Mouse (Mus musculus) heart, embryonic 14.5 days (tissue): ENCODE data around the gene S100z. TPM values are rescaled to one million over a fixed set of nuclear protein-coding genes. Genes with fewer than 3 reads are reported as not detected.

ENCODE experiments used
- ATAC-seq: fragments of 200-750 bp; cut with Nextera tagmentation; 2 replicates; pipeline ENCODE4 v1.8.0; 2017; ENCODE audit warnings: low read depth, moderate TSS enrichment; ENCODE audit not compliant: insufficient number of reproducible peaks, insufficient read depth, low FRiP score
- H3K27ac ChIP-seq, 2 experiments: fragments of 200-500 bp in 1 of 2; fragments of 300-500 bp in 1 of 2; sonication (generic) in 1 of 2; replicated peaks in 1 of 2; 2 replicates each; pipeline ENCODE4 v1.5.1; 2012 to 2014; ENCODE audit warnings: low read depth in 2 of 2, low read length in 2 of 2, control low read depth in 1 of 2, mild to moderate bottlenecking in 1 of 2, mixed read lengths in 1 of 2; ENCODE audit not compliant: control insufficient read depth in 1 of 2, insufficient read depth in 1 of 2
- H3K27me3 ChIP-seq: fragments of 300-500 bp; sonication (generic); 2 replicates; pipeline ENCODE4 v1.6.1; 2014; ENCODE audit warnings: mild to moderate bottlenecking, low read length, control low read depth; ENCODE audit not compliant: control insufficient read depth, insufficient read depth
- H3K36me3 ChIP-seq: fragments of 300-500 bp; sonication (generic); 2 replicates; pipeline ENCODE4 v1.6.1; 2014; ENCODE audit warnings: mild to moderate bottlenecking, control low read depth, low read length, mixed read lengths; ENCODE audit not compliant: control insufficient read depth, insufficient read depth
- H3K4me1 ChIP-seq, 2 experiments: fragments of 200-500 bp in 1 of 2; fragments of 300-500 bp in 1 of 2; sonication (generic) in 1 of 2; 2 replicates each; pipeline ENCODE4 v1.6.1; 2012 to 2014; ENCODE audit warnings: low read length in 2 of 2, control low read depth in 1 of 2, mixed read lengths in 1 of 2; ENCODE audit not compliant: control insufficient read depth in 2 of 2, insufficient read depth in 2 of 2
- H3K4me2 ChIP-seq: fragments of 300-500 bp; sonication (generic); 2 replicates; pipeline ENCODE4 v1.6.1; 2014; ENCODE audit warnings: mild to moderate bottlenecking, low read length
- H3K4me3 ChIP-seq, 2 experiments: fragments of 200-500 bp in 1 of 2; fragments of 300-500 bp in 1 of 2; sonication (generic) in 1 of 2; 2 replicates each; pipeline ENCODE4 v1.5.1; 2012 to 2014; ENCODE audit warnings: low read length in 2 of 2, mild to moderate bottlenecking in 2 of 2, control low read depth in 1 of 2, low read depth in 1 of 2, moderate library complexity in 1 of 2; ENCODE audit not compliant: control insufficient read depth in 1 of 2, insufficient read depth in 1 of 2
- H3K9ac ChIP-seq: fragments of 300-500 bp; sonication (generic); 2 replicates; pipeline ENCODE4 v1.6.1; 2014; ENCODE audit warnings: mild to moderate bottlenecking, low read length
- H3K9me3 ChIP-seq: fragments of 300-500 bp; sonication (generic); 2 replicates; pipeline ENCODE4 v1.6.1; 2016; ENCODE audit warnings: low read length, control low read depth; ENCODE audit not compliant: control insufficient read depth
- WGBS: fragments of 180-500 bp; shearing (Covaris S2); extraction: QIAGEN DNeasy Blood & Tissue Kit; methylation state at CpG from one replicate; pipeline ENCODE4 v1.1.7; 2014; 5-methylcytosine and 5-hydroxymethylcytosine counted together
- polyA plus RNA-seq: library from polyadenylated mRNA; unstranded; fragments of >200 nt; fragmentation: Nextera tagmentation; extraction: Ambion mirVana; gene quantifications from 2 replicates; pipeline ENCODE4 v1.2.1, GENCODE M21; 2014

S100z gene
- polyA plus RNA-seq, 1 experiment from 2014 or later, result not detected

DNA sequence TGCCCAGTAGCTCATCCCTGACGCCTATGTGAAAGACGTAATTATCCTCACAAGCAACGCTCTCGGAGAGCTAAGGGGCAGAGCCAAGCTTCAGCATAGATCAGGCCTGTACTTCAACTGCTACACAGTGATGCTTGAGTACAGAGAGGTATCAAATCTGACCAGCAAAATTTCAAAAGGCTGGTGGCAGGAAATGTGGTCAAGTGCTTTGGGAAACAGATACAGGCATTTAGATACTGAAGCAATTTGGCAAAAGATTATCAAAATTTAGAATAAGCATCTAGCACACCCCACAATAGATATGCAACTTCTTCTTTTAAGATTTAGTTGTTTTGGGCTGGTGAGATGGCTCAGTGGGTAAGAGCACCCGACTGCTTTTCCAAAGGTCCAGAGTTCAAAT lies 31.5 kb upstream of the S100z start:
- no peaks in the 10 kb centered on the region for H3K4me1 ChIP-seq
- ATAC-seq, result no peak
- no peak overlapping the region for H3K9ac ChIP-seq
- no peak overlapping the region for H3K4me2 ChIP-seq
- WGBS, result 86% methylated on average over 5 of the region's 5 CpGs
- H3K27ac ChIP-seq, result no peak overlapping the region
- H3K4me3 ChIP-seq, result no peak overlapping the region
- no peaks in the 10 kb centered on the region for H3K9me3 ChIP-seq
- no peaks in the 10 kb centered on the region for H3K27me3 ChIP-seq
- H3K36me3 ChIP-seq, result no peaks in the 10 kb centered on the region

DNA sequence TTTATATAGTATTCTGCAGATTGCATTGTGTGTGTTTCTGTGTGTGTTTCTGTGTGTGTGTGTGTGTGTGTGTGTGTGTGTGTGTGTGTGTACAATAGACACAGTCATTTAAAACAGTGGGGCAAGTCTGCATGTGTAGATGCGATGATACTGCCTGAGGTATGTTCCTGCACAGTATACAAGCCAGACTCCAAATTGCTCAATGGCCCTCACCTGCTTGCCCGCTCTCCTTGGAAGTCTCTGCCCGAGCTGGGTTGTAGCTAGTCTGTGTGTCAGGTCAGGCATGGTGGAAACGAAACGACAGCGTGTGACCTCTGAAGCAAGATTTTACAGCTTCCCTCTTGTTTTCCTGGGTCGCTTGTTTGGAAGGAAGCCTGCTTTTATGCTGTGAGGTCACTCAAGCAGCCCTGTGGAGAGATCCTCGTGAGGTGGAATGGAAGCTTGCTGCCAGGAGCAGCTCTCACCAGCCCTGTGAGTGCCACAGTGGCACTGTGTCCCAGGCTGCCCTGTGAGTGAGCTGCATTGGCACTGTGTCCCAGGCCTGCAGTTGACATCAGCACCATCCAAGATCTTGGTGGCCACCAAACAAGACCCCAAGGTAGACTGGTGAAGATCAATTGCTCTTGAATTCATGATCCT lies 24.9 kb upstream of the S100z start:
- H3K9ac ChIP-seq, result no peak overlapping the region
- H3K36me3 ChIP-seq, result no peaks in the 10 kb centered on the region
- no peaks in the 10 kb centered on the region for H3K9me3 ChIP-seq
- ATAC-seq, result no peak
- no peak overlapping the region for H3K27ac ChIP-seq
- no peak overlapping the region for H3K4me2 ChIP-seq
- 80% methylated on average over 8 of the region's 8 CpGs for WGBS
- H3K4me1 ChIP-seq, result no peaks in the 10 kb centered on the region
- H3K4me3 ChIP-seq, result no peak overlapping the region
- no peaks in the 10 kb centered on the region for H3K27me3 ChIP-seq

DNA sequence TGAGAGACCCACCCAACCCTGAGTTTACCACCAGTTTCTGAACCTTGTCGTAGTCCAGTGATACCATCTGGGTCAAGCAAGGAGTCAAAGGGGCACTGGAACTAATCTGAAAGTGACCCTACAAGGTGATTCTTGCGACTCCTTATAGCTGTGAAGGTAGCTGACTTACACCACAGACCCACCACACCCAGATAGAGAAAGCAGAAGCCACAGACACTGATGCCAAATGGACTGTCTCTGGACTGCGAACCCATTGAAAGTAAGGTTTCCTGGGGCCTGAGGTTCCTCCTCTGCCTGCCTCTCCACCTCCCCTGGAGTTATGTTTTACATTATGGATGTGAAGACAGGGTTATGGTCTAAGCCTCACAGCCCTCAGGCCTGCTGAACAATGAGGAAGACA lies 18.1 kb upstream of the S100z start:
- Histone ChIP-seq H3K4me1 (peaks cover 17% of the 10 kb centered on the region in 2 experiments), H3K9me3 (no peaks in the 10 kb centered on the region), H3K9ac (no peak overlapping the region), H3K4me3 (no peak overlapping the region), H3K4me2 (no peak overlapping the region), H3K36me3 (no peaks in the 10 kb centered on the region), H3K27me3 (no peaks in the 10 kb centered on the region), H3K27ac (no peak overlapping the region)
- no peak for ATAC-seq
- 89% methylated on average over 3 of the region's 3 CpGs for WGBS

GRCm38 (mm10) chr13:95494812-95495211 lies 16.3 kb upstream of the S100z start:
- H3K4me2 ChIP-seq, result no peak overlapping the region
- H3K27ac ChIP-seq, result no peak overlapping the region
- H3K27me3 ChIP-seq, result no peaks in the 10 kb centered on the region
- no peak overlapping the region for H3K9ac ChIP-seq
- WGBS, result 65% methylated on average over 8 of the region's 8 CpGs
- no peaks in the 10 kb centered on the region for H3K36me3 ChIP-seq
- no peak for ATAC-seq
- H3K4me3 ChIP-seq, result no peak overlapping the region
- H3K4me1 ChIP-seq, result peaks cover 17 to 18% of the 10 kb centered on the region in 2 experiments
- no peaks in the 10 kb centered on the region for H3K9me3 ChIP-seq

- Histone ChIP-seq H3K36me3 (no peaks in the 10 kb centered on the region), H3K27me3 (no peaks in the 10 kb centered on the region), H3K9ac (no peak overlapping the region), H3K9me3 (no peaks in the 10 kb centered on the region), H3K27ac (no peak overlapping the region), H3K4me2 (no peak overlapping the region), H3K4me1 (peaks cover 17 to 18% of the 10 kb centered on the region in 2 experiments), H3K4me3 (no peak overlapping the region)
- no peak for ATAC-seq
- 58% methylated on average over 5 of the region's 5 CpGs for WGBS
These were observed 14.8 kb upstream of the S100z start for GRCm38 (mm10) chr13:95493296-95493695.

DNA sequence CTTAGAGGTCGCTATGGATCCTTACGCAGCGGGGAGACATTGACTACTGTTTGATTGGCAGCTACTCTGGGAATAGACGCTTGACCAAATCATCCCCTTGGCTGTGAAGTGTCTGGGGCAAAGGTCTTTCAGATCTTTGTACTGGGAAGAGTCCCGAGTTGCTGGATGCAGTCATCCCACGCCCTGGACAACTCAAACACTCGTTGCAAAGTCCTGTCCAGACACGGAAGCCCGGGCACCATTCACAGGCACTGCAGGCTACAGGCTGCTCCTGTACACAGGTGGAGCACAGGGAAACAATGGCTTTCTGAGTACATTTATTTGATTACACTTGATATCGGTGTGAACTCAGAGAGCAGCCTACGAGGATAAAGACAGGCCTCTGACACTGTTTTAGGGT lies 12.8 kb upstream of the S100z start:
- H3K36me3 ChIP-seq, result no peaks in the 10 kb centered on the region
- no peak for ATAC-seq
- H3K4me3 ChIP-seq, result no peak overlapping the region
- peaks cover 17 to 18% of the 10 kb centered on the region in 2 experiments for H3K4me1 ChIP-seq
- no peaks in the 10 kb centered on the region for H3K27me3 ChIP-seq
- no peak overlapping the region for H3K4me2 ChIP-seq
- no peaks in the 10 kb centered on the region for H3K9me3 ChIP-seq
- 57% methylated on average over 11 of the region's 11 CpGs for WGBS
- no peak overlapping the region for H3K27ac ChIP-seq
- no peak overlapping the region for H3K9ac ChIP-seq

- 11% methylated on average over 5 of the region's 5 CpGs for WGBS
- H3K4me1 ChIP-seq, result 0 out of 4 replicates have a peak, but pooled peaks cover 3% of the 10 kb centered on the region in 2 experiments
- H3K4me2 ChIP-seq, result no peak overlapping the region
- H3K27ac ChIP-seq, result no peak overlapping the region; a peak in 1 of 4 replicates
- no peaks in the 10 kb centered on the region for H3K36me3 ChIP-seq
- ATAC-seq, result no peak
- H3K4me3 ChIP-seq, result no peak overlapping the region
- H3K27me3 ChIP-seq, result peaks cover 2% of the 10 kb centered on the region; the same call in 1 of the 2 replicates
- H3K9me3 ChIP-seq, result no peaks in the 10 kb centered on the region
- no peak overlapping the region for H3K9ac ChIP-seq
These were observed 6.1 kb upstream of the S100z start for GRCm38 (mm10) chr13:95484664-95485063.

- whole genome bisulfite sequencing, result 10% methylated on average over 4 of the region's 4 CpGs
- no peak for ATAC-seq
- Histone ChIP-seq H3K4me2 (no peak overlapping the region), H3K4me1 (0 out of 4 replicates have a peak, but pooled peaks cover 3% of the 10 kb centered on the region in 2 experiments), H3K27me3 (peaks cover 2% of the 10 kb centered on the region; the same call in 1 of the 2 replicates), H3K9me3 (no peaks in the 10 kb centered on the region), H3K36me3 (no peaks in the 10 kb centered on the region), H3K4me3 (no peak overlapping the region), H3K9ac (no peak overlapping the region), H3K27ac (no peak overlapping the region)
These were observed 2.9 kb upstream of the S100z start for GRCm38 (mm10) chr13:95481428-95481827.
